ENCODE assay signal across 14 mouse cellular contexts in the genomic region with DNA sequence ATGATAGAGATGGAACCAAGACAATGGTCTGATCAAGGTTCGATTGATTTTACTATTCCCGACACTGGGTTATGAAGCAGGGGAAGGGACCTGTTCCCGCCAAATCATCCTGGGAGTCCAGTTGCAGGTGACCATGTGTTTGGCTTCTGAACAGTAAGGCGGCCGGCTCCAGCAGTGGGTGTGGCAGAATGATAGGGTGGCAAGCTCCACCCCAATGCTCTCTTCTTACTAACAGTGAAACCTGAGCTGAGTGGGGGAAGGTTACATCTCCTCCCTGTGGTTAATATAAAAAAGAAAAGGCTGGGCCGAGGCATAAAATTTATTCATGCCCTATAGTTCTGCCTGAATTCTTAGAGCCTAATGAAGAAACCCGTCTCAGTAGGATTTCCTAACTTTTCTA. TPM values are rescaled to one million over a fixed set of nuclear protein-coding genes. Genes with fewer than 3 reads are reported as not detected.
A peak's percentile ranks its signal among the peaks of the same experiment; 100 is the strongest.
DNase-seq lines count a peak whose midpoint lies in the region; ATAC-seq and TF ChIP-seq lines count a peak whose summit lies in the region.
"Had no signal": no experiment of that assay in that cellular context is flagged by ENCODE, and none has a peak within 500 bp of the region (broad histone marks: within the 10 kb centered on the region; RNA-seq: fewer than 3 reads in every experiment).

No protein-coding gene starts in this region.

- DNase-seq in liver, result peak; percentile 76
- no peak for DNase-seq in liver, postnatal 0 days
- peak; percentile 44 for DNase-seq in MN1 (ENCODE audit: low spot score)
- peak; percentile 35 to 48 for DNase-seq in kidney, postnatal 4 days
- DNase-seq in urinary bladder, postnatal 25 days (ENCODE audit: low spot score), result no peak
- DNase-seq in forebrain, postnatal 0 days, result no peak
- no peak for DNase-seq in cerebellum, adult 11 months
- DNase-seq: right cerebral cortex, postnatal 25 days had no signal

- H3K27ac ChIP-seq in liver, postnatal 0 days (ENCODE audit: low read depth), result no peak overlapping the region
- H3K27ac ChIP-seq in stomach, embryonic 15.5 days, result no peak overlapping the region
- H3K27ac ChIP-seq in forebrain, postnatal 0 days (ENCODE audit: low read depth, low read length), result no peak overlapping the region
- H3K27ac ChIP-seq: macrophage had no signal

- no peak for ATAC-seq in liver, postnatal 0 days
- ATAC-seq in stomach, embryonic 15.5 days (ENCODE audit: insufficient read depth, low FRiP score, low read depth), result peak; percentile 43; the same call in 1 of the 2 replicates
- ATAC-seq in forebrain, postnatal 0 days, result no peak

- H3K9ac ChIP-seq in liver, postnatal 0 days (replicated peaks), result no peak overlapping the region
- H3K9ac ChIP-seq in stomach, embryonic 15.5 days, result no peak overlapping the region
- H3K9ac ChIP-seq in forebrain, postnatal 0 days, result no peak overlapping the region

- H3K4me2 ChIP-seq in liver, postnatal 0 days (ENCODE audit: low read depth, low read length), result no peak overlapping the region
- no peak overlapping the region for H3K4me2 ChIP-seq in stomach, embryonic 15.5 days
- H3K4me2 ChIP-seq in forebrain, postnatal 0 days (ENCODE audit: low read depth), result no peak overlapping the region

- TF ChIP-seq EP300 in liver, postnatal 0 days (IDR thresholded peaks at IDR 0.05; ENCODE audit: low read depth), result no peak

- H3K27me3 ChIP-seq in liver, postnatal 0 days (ENCODE audit: insufficient read depth, low read length), result 0 out of 2 replicates have a peak, but pooled peaks cover 4% of the 10 kb centered on the region
- H3K27me3 ChIP-seq in stomach, embryonic 15.5 days (replicated peaks), result no peaks in the 10 kb centered on the region
- H3K27me3 ChIP-seq in forebrain, postnatal 0 days (ENCODE audit: insufficient read depth, low read length), result no peaks in the 10 kb centered on the region

- no peak for TF ChIP-seq CTCF in liver, postnatal 0 days (IDR thresholded peaks at IDR 0.05; ENCODE audit: low read depth)
- TF ChIP-seq CTCF in forebrain, postnatal 0 days (IDR thresholded peaks at IDR 0.05; ENCODE audit: low read depth), result no peak

- WGBS in liver, postnatal 0 days (ENCODE audit: insufficient replicate concordance), result 57% methylated on average over 7 of the region's 7 CpGs
- WGBS in stomach, embryonic 15.5 days, result 52% methylated on average over 7 of the region's 7 CpGs
- WGBS in forebrain, postnatal 0 days, result 60% methylated on average over 7 of the region's 7 CpGs

- no peaks in the 10 kb centered on the region for H3K4me1 ChIP-seq in liver, postnatal 0 days (ENCODE audit: insufficient read depth)
- H3K4me1 ChIP-seq in stomach, embryonic 15.5 days, result no peaks in the 10 kb centered on the region
- H3K4me1 ChIP-seq in forebrain, postnatal 0 days (ENCODE audit: insufficient read depth), result no peaks in the 10 kb centered on the region

- H3K9me3 ChIP-seq in liver, postnatal 0 days (ENCODE audit: low read length), result no peaks in the 10 kb centered on the region
- no peaks in the 10 kb centered on the region for H3K9me3 ChIP-seq in stomach, embryonic 15.5 days
- no peaks in the 10 kb centered on the region for H3K9me3 ChIP-seq in forebrain, postnatal 0 days (ENCODE audit: low read length)

- no peak overlapping the region for H3K4me3 ChIP-seq in liver, postnatal 0 days (ENCODE audit: low read depth, low read length)
- no peak overlapping the region for H3K4me3 ChIP-seq in stomach, embryonic 15.5 days (replicated peaks)
- H3K4me3 ChIP-seq in forebrain, postnatal 0 days (ENCODE audit: low read depth, low read length), result no peak overlapping the region

- no peaks in the 10 kb centered on the region for H3K36me3 ChIP-seq in liver, postnatal 0 days (replicated peaks; ENCODE audit: insufficient read depth, low read length)
- H3K36me3 ChIP-seq in stomach, embryonic 15.5 days, result no peaks in the 10 kb centered on the region
- H3K36me3 ChIP-seq in forebrain, postnatal 0 days (ENCODE audit: insufficient read depth), result no peaks in the 10 kb centered on the region

RNA-seq across cellular contexts. Expression of a gene that starts 8.4 kb away (rescaled TPM):
- polyA plus RNA-seq in liver, postnatal 0 days (2015; fragmentation: Nextera tagmentation; extraction: Ambion mirVana), result 9.8 and 10.1 TPM in 2 replicates
- polyA plus RNA-seq in stomach, embryonic 15.5 days (2015; fragmentation: Nextera tagmentation; extraction: Ambion mirVana), result 27.5 and 28.9 TPM in 2 replicates
- total RNA-seq in forebrain, postnatal 0 days (2014; rRNA removed), result 162 and 181 TPM in 2 replicates
- polyA plus RNA-seq in forebrain, postnatal 0 days (2015; fragmentation: Nextera tagmentation; extraction: Ambion mirVana), result 132 and 140 TPM in 2 replicates

RNA-seq across cellular contexts. Expression of a gene that starts 11.2 kb away (rescaled TPM):
- not detected in 2 replicates for polyA plus RNA-seq in liver, postnatal 0 days (2015; fragmentation: Nextera tagmentation; extraction: Ambion mirVana)
- not detected in 2 replicates for polyA plus RNA-seq in stomach, embryonic 15.5 days (2015; fragmentation: Nextera tagmentation; extraction: Ambion mirVana)
- total RNA-seq in forebrain, postnatal 0 days (2014; rRNA removed), result not detected in 2 replicates
- polyA plus RNA-seq in forebrain, postnatal 0 days (2015; fragmentation: Nextera tagmentation; extraction: Ambion mirVana), result not detected in 2 replicates
- total RNA-seq: gastrocnemius, adult 18-20 months; heart, postnatal 25 days; layer of hippocampus, postnatal 14 days had no signal
- polyA plus RNA-seq: macrophage; neural tube, embryonic 11.5 days had no signal

RNA-seq across cellular contexts. Expression of a gene that starts 18.5 kb away (rescaled TPM):
- 25.7 and 27.8 TPM in 2 replicates for polyA plus RNA-seq in liver, postnatal 0 days (2015; fragmentation: Nextera tagmentation; extraction: Ambion mirVana)
- polyA plus RNA-seq in stomach, embryonic 15.5 days (2015; fragmentation: Nextera tagmentation; extraction: Ambion mirVana), result 76.6 and 83.2 TPM in 2 replicates
- total RNA-seq in forebrain, postnatal 0 days (2014; rRNA removed), result 28.4 and 34.8 TPM in 2 replicates
- 25.6 and 29.5 TPM in 2 replicates for polyA plus RNA-seq in forebrain, postnatal 0 days (2015; fragmentation: Nextera tagmentation; extraction: Ambion mirVana)

RNA-seq across cellular contexts. Expression of a gene that starts 32.6 kb away (rescaled TPM):
- polyA plus RNA-seq in liver, postnatal 0 days (2015; fragmentation: Nextera tagmentation; extraction: Ambion mirVana), result 0.52 and 0.59 TPM in 2 replicates
- 15.7 and 16.7 TPM in 2 replicates for polyA plus RNA-seq in stomach, embryonic 15.5 days (2015; fragmentation: Nextera tagmentation; extraction: Ambion mirVana)
- 88.9 and 118 TPM in 2 replicates for total RNA-seq in forebrain, postnatal 0 days (2014; rRNA removed)
- polyA plus RNA-seq in forebrain, postnatal 0 days (2015; fragmentation: Nextera tagmentation; extraction: Ambion mirVana), result 178 and 273 TPM in 2 replicates

RNA-seq across cellular contexts. Expression of a gene that starts 43.1 kb away (rescaled TPM):
- polyA plus RNA-seq in liver, postnatal 0 days (2015; fragmentation: Nextera tagmentation; extraction: Ambion mirVana), result 57.0 and 57.3 TPM in 2 replicates
- polyA plus RNA-seq in stomach, embryonic 15.5 days (2015; fragmentation: Nextera tagmentation; extraction: Ambion mirVana), result 58.1 and 65.4 TPM in 2 replicates
- 52.8 and 62.5 TPM in 2 replicates for total RNA-seq in forebrain, postnatal 0 days (2014; rRNA removed)
- polyA plus RNA-seq in forebrain, postnatal 0 days (2015; fragmentation: Nextera tagmentation; extraction: Ambion mirVana), result 105 and 113 TPM in 2 replicates

Comparison
In these comparisons a context has a peak if more than half of its experiments do, and no peak if none do; other contexts are left out.
1. DNase-seq: peak in liver (single experiment), MN1 (single experiment) and kidney, postnatal 4 days (2 of 2); none in liver, postnatal 0 days (single experiment), urinary bladder, postnatal 25 days (single experiment), forebrain, postnatal 0 days (single experiment) and cerebellum, adult 11 months (single experiment).